Mouse (Mus musculus): Measurements from ENCODE around the gene Wnt10b. TPM values are rescaled to one million over a fixed set of nuclear protein-coding genes. Genes with fewer than 3 reads are reported as not detected.

Gene Wnt10b
- polyA plus RNA-seq, 1 experiment from 2014 or later: not detected

DNA sequence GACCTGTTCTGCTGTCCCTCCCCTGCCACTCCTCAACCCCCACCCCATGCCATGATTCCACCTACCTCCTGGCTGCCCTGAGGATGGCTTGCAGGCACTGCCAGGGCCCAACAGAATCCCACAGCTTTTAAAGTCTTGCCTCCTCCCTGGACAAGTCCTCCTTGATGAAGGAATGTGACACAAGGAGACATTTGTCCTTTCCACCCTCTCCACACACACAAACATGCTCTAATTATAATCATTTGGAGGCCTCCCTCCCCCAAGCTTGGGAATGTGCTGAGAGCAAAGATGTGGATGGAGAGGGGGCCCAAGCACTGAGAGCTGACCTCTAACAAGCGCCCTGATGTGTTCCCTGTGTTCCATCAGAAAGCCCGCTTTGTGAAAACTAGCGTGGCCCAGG, 31.4 kb upstream of the Wnt10b start, which contains the start of gene Ddn:
Gene Ddn (minus strand): TSS at position 101 of the 400 bp plus-strand sequence.
- ATAC-seq (ENCODE audit: insufficient number of reproducible peaks, insufficient read depth, low FRiP score, low read depth): no peak
- Histone ChIP-seq H3K4me3 (ENCODE audit: low read depth, low read length) (peak within 1 kb of the TSS; percentile 31), H3K9me3 (ENCODE audit: control insufficient read depth, low read depth, low read length) (no peaks in the 10 kb centered on the region), H3K27ac (ENCODE audit: low read length) (no peak within 1 kb of the TSS), H3K9ac (replicated peaks; ENCODE audit: low read depth, low read length) (no peak within 1 kb of the TSS), H3K36me3 (ENCODE audit: control insufficient read depth, insufficient read depth, low read length) (peaks cover 18% of the 10 kb centered on the region), H3K4me1 (ENCODE audit: control insufficient read depth, insufficient read depth, low read length) (peaks cover 21% of the 10 kb centered on the region; the same call in 1 of the 2 replicates), H3K4me2 (replicated peaks; ENCODE audit: low read depth, low read length) (peak within 1 kb of the TSS; percentile 72), H3K27me3 (ENCODE audit: control insufficient read depth, insufficient read depth, low read length) (peaks cover 53% of the 10 kb centered on the region)
- WGBS: 59% methylated on average over 3 of the region's 3 CpGs

DNA sequence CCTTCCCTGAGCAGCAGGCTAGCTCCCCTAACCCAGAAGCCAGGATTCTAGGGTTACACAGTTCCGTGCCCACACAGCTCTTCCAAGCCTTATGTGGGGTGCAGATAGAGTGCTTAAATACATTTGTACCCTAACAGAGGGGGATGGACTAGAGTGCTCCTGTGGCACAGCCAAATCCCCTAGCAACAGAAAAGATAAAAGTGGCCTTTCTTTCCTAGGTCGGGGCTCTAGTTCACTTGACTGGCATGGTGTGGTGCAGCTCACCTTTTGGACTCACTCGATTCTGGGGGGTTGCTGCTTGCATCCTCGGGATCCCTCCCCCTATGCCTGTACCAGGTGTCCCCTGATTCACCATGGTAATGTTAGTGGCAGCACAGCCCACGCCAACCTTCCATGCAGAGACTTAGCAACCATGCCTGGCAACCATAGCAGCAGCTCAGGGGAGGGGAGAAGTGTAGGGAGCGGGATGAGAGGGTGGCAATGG, 30.7 kb upstream of the Wnt10b start:
- H3K4me3 ChIP-seq (ENCODE audit: low read depth, low read length): no peak overlapping the region
- ATAC-seq (ENCODE audit: insufficient number of reproducible peaks, insufficient read depth, low FRiP score, low read depth): no peak
- H3K9ac ChIP-seq (replicated peaks; ENCODE audit: low read depth, low read length): no peak overlapping the region

DNA sequence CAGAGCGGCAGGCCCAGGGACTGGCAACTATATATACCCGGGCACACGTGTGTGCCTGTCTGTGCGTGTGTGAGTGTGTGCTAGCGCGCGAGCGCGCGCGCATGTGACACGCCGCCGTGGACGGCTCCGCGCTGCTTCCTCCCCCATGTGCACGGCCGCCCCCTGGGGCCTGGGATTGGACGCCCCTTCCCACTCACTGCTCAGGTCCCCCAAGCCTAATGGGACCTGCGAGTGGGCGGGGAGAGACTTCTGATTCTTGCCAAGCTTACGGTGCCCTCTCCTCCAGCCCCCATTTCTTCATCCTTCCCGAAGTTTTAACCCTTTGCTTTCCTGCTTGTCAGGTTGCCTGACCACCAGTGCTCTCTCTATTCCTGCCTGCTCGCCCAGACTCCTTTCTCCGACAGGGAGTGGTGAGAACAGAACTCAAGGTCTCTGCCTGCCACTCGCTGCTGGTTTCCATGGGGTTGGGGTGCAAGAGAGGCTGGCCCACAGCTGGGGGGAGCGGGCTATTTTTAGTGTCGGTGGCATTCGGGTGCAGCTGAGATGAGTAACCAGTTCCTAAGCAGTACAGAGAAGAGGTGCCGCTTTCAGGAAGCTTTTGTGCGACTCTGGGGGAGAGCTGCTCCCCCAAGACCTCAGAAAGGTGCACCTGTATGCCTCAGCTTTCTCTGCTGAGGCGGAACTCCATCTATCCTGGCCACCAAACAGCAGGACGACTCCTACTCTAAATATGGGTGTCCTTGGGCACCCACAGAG, 30.1 kb upstream of the Wnt10b start:
- WGBS: 1% methylated on average over 34 of the region's 34 CpGs
- Histone ChIP-seq H3K27me3 (ENCODE audit: control insufficient read depth, insufficient read depth, low read length) (peaks cover 64% of the 10 kb centered on the region), H3K27ac (ENCODE audit: low read length) (no peak overlapping the region), H3K4me3 (ENCODE audit: low read depth, low read length) (peak overlapping the region; percentile 31), H3K4me1 (ENCODE audit: control insufficient read depth, insufficient read depth, low read length) (peaks cover 24% of the 10 kb centered on the region; the same call in 1 of the 2 replicates), H3K9ac (replicated peaks; ENCODE audit: low read depth, low read length) (no peak overlapping the region), H3K36me3 (ENCODE audit: control insufficient read depth, insufficient read depth, low read length) (peaks cover 7% of the 10 kb centered on the region), H3K9me3 (ENCODE audit: control insufficient read depth, low read depth, low read length) (no peaks in the 10 kb centered on the region), H3K4me2 (replicated peaks; ENCODE audit: low read depth, low read length) (peak overlapping the region; percentile 72)
- no peak for ATAC-seq (ENCODE audit: insufficient number of reproducible peaks, insufficient read depth, low FRiP score, low read depth)

More for the DNA sequence above, 30.7 kb upstream of the Wnt10b start:
- Histone ChIP-seq H3K36me3 (ENCODE audit: control insufficient read depth, insufficient read depth, low read length) (peaks cover 12% of the 10 kb centered on the region), H3K4me2 (replicated peaks; ENCODE audit: low read depth, low read length) (no peak overlapping the region), H3K27me3 (ENCODE audit: control insufficient read depth, insufficient read depth, low read length) (peaks cover 58% of the 10 kb centered on the region), H3K9me3 (ENCODE audit: control insufficient read depth, low read depth, low read length) (no peaks in the 10 kb centered on the region), H3K27ac (ENCODE audit: low read length) (no peak overlapping the region), H3K4me1 (ENCODE audit: control insufficient read depth, insufficient read depth, low read length) (peaks cover 21% of the 10 kb centered on the region; the same call in 1 of the 2 replicates)
- WGBS: 15% methylated on average over 6 of the region's 6 CpGs

DNA sequence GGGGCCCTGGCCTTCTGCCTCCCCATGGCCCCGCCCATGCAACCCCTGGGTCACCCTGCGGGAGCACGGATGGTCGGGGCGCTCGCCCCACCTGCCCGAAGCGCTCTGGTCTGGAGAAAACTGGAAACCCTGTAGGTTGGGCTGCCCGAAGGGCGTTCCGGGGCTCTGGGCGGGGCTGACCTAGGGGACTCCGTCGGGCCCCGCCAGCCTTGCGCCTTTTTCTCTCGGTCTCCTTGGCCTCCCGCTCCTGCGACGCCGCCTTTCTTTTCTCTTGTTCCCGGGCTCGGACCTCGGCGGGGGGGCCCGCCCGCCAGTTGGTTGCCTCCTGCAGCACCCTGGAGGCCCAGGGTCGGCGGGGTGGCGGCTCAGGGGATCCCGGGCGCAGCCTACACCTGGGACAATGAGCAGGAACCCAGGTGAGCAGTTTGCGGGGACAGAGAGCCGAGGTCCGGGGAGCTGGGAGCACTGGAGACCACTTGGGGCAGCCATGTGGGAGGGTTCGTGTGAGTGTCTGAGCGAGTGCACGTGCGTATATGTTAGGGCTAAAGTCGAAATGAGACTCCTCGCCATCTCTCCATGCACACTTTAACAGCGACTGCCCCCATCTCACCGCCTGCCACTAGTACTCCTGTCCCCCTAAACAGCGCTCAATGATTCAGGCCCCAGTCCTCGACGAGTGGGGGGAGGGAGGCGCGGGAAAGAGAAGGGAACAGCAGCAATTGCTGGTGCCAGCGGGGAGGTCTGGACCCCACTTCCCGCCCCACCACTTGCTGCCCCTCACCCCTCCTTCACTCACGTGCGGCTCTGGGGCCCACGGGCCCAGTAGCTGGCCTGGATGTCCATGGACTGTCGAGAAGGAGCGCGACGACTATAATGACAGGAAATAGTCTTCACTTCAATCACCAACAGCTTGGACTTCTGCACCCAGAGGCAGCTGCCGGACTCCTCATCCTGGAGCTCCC, 29.1 kb upstream of the Wnt10b start:
- H3K36me3 ChIP-seq (ENCODE audit: control insufficient read depth, insufficient read depth, low read length): no peaks in the 10 kb centered on the region
- H3K27me3 ChIP-seq (ENCODE audit: control insufficient read depth, insufficient read depth, low read length): peaks cover 72% of the 10 kb centered on the region
- ATAC-seq (ENCODE audit: insufficient number of reproducible peaks, insufficient read depth, low FRiP score, low read depth): peak; percentile 34; the same call in 1 of the 2 replicates
- peaks cover 24% of the 10 kb centered on the region; the same call in 1 of the 2 replicates for H3K4me1 ChIP-seq (ENCODE audit: control insufficient read depth, insufficient read depth, low read length)
- H3K4me3 ChIP-seq (ENCODE audit: low read depth, low read length): peak overlapping the region; percentile 31
- 2% methylated on average over 58 of the region's 58 CpGs for WGBS
- H3K4me2 ChIP-seq (replicated peaks; ENCODE audit: low read depth, low read length): peak overlapping the region; percentile 72
- no peaks in the 10 kb centered on the region for H3K9me3 ChIP-seq (ENCODE audit: control insufficient read depth, low read depth, low read length)
- H3K27ac ChIP-seq (ENCODE audit: low read length): no peak overlapping the region
- no peak overlapping the region for H3K9ac ChIP-seq (replicated peaks; ENCODE audit: low read depth, low read length)

DNA sequence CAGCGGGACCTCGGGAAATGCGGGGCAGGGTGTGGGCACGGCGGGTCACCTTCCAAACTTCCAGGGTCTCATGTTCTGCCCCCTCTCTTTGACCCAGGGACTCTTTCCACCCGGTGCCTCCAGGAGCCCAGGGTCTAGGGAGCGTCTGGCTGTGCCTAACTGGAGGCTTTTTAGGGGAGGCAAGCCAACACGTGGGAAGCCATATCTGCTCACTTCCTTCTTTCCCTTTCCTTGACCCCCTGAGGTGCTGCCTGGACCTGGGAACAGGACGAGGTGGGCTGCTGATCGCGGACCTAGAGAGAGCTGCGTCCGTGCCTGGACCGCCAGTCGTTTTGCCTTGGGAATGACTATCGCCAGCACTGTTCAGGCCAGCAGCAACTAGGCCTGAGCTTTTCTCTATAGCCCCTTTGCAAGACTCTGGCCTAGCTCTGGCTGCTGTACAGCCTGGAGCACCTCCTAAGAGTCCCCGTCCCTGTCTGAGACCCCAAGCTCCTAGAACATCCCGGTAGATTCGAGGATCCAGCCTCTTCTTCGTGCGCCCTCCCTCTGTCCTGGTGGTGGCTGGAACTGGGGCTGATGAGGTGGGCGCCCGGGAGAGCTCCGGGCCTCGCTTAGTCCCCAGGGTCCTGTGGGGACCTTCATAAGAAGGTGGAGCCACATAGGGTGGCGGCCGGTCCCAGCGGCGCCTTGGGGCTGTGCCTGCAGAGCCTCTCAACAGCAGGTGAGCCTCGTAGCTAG, 28.3 kb upstream of the Wnt10b start:
- Histone ChIP-seq H3K27ac (ENCODE audit: low read length) (no peak overlapping the region), H3K27me3 (ENCODE audit: control insufficient read depth, insufficient read depth, low read length) (peaks cover 80% of the 10 kb centered on the region), H3K4me3 (ENCODE audit: low read depth, low read length) (peak overlapping the region; percentile 40), H3K4me1 (ENCODE audit: control insufficient read depth, insufficient read depth, low read length) (peaks cover 24% of the 10 kb centered on the region; the same call in 1 of the 2 replicates), H3K9me3 (ENCODE audit: control insufficient read depth, low read depth, low read length) (no peaks in the 10 kb centered on the region), H3K36me3 (ENCODE audit: control insufficient read depth, insufficient read depth, low read length) (no peaks in the 10 kb centered on the region), H3K9ac (replicated peaks; ENCODE audit: low read depth, low read length) (no peak overlapping the region), H3K4me2 (replicated peaks; ENCODE audit: low read depth, low read length) (peak overlapping the region; percentile 83)
- WGBS: 11% methylated on average over 27 of the region's 30 CpGs
- 0 out of 2 replicates have a peak, but pooled peaks have one; percentile 9 for ATAC-seq (ENCODE audit: insufficient number of reproducible peaks, insufficient read depth, low FRiP score, low read depth)

DNA sequence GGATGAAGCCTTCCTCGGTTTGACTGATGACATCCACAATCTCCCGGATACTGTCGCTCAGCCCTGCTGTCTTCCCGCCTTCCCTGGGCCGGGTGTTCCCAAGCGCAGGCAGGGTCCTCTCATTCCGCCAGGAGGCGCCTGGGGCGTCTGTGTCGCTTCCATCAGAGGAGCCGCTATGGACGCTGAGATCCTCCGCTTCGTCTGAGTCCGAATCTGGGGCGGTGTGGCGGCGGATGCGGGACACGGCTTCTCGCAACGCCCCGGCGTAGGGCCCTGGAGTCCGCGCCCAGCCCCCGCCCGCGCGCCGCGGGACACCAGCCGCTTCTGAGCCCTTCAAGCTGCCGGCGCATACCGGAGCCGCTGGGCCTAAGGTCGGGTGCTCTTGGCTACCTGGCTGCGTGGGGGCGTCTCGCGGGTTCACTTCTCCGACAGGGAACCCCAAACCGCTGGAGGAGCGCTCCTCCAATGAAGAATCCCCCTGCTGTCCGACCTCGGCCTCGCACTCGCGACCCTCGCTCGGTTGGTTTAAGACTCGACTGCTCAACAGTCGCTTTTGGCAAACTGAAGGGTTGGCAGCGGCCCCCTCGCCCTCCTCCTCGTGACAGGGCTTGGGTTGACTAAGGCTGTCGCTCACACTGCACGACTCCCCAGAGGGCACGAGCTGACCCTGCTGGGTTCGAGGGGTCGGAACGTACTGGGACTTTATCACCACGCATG, 27.5 kb upstream of the Wnt10b start:
- H3K4me1 ChIP-seq (ENCODE audit: control insufficient read depth, insufficient read depth, low read length): peaks cover 24% of the 10 kb centered on the region; the same call in 1 of the 2 replicates
- peaks cover 82% of the 10 kb centered on the region for H3K27me3 ChIP-seq (ENCODE audit: control insufficient read depth, insufficient read depth, low read length)
- H3K9ac ChIP-seq (replicated peaks; ENCODE audit: low read depth, low read length): 0 out of 2 replicates have a peak overlapping the region, but pooled peaks have one; percentile 10
- H3K4me3 ChIP-seq (ENCODE audit: low read depth, low read length): peak overlapping the region; percentile 40
- H3K36me3 ChIP-seq (ENCODE audit: control insufficient read depth, insufficient read depth, low read length): no peaks in the 10 kb centered on the region
- 1% methylated on average over 64 of the region's 64 CpGs for WGBS
- peak overlapping the region; percentile 83 for H3K4me2 ChIP-seq (replicated peaks; ENCODE audit: low read depth, low read length)
- no peaks in the 10 kb centered on the region for H3K9me3 ChIP-seq (ENCODE audit: control insufficient read depth, low read depth, low read length)
- no peak for ATAC-seq (ENCODE audit: insufficient number of reproducible peaks, insufficient read depth, low FRiP score, low read depth)
- H3K27ac ChIP-seq (ENCODE audit: low read length): no peak overlapping the region

DNA sequence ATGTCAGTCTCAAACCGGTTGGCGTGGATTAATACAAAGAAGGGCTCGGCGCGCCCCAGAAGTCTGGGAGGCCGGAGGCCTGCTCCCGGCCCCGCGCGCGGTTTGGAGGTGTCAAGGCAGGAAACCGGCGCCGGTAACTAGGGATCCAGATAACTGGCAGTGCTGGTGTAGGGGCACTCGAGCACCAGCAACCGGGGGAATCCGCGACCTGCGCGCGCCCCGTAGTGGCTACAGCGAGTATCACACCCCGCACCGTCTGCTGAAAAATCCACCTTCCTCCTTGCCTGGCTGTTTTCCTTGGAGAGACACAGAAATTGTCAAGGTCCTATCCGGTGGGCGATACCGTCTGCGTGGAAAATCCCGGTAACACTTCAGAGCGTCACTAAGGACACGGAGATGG, 26.1 kb upstream of the Wnt10b start:
- no peaks in the 10 kb centered on the region for H3K36me3 ChIP-seq (ENCODE audit: control insufficient read depth, insufficient read depth, low read length)
- H3K4me1 ChIP-seq (ENCODE audit: control insufficient read depth, insufficient read depth, low read length): peaks cover 24% of the 10 kb centered on the region; the same call in 1 of the 2 replicates
- H3K27ac ChIP-seq (ENCODE audit: low read length): no peak overlapping the region
- WGBS: under 1% methylated on average over 32 of the region's 32 CpGs
- peak overlapping the region; percentile 31 for H3K4me2 ChIP-seq (replicated peaks; ENCODE audit: low read depth, low read length)
- H3K4me3 ChIP-seq (ENCODE audit: low read depth, low read length): peak overlapping the region; percentile 12; the same call in 1 of the 2 replicates
- H3K9me3 ChIP-seq (ENCODE audit: control insufficient read depth, low read depth, low read length): no peaks in the 10 kb centered on the region
- no peak for ATAC-seq (ENCODE audit: insufficient number of reproducible peaks, insufficient read depth, low FRiP score, low read depth)
- no peak overlapping the region for H3K9ac ChIP-seq (replicated peaks; ENCODE audit: low read depth, low read length)
- H3K27me3 ChIP-seq (ENCODE audit: control insufficient read depth, insufficient read depth, low read length): peaks cover 74% of the 10 kb centered on the region

Data from stomach, embryonic 14.5 days (tissue).